Mouse (Mus musculus) embryonic facial prominence, embryonic 14.5 days (tissue): ENCODE measurements at regions not wholly inside any gene's neighbourhood (a gene's known extent, or its start where the extent isn't known, plus 50 kb on each side); places are given as distances from the start of the nearest gene placed in this dataset.
"Not testable (repeated sequence)": the region's sequence is repeated elsewhere in the genome, so short reads cannot be mapped to it uniquely, and the experiment has no call there.

Source experiments
- ATAC-seq: fragments of 200-750 bp; cut with Nextera tagmentation; 2 replicates; pipeline ENCODE4 v1.8.0; 2017; ENCODE audit warnings: low read depth, moderate number of reproducible peaks, moderate TSS enrichment
- DNase-seq: peaks from one replicate; pipeline ENCODE4 v3.0.0-alpha.2; 2015; ENCODE audit warnings: low spot score
- H3K27ac ChIP-seq: fragments of 300-500 bp; sonication (generic); replicated peaks from 2 replicates; pipeline ENCODE4 v1.5.1; 2014; ENCODE audit warnings: low read depth, mild to moderate bottlenecking, low read length, moderate library complexity
- H3K27me3 ChIP-seq: fragments of 300-500 bp; sonication (generic); replicated peaks from 2 replicates; pipeline ENCODE4 v1.6.1; 2014; ENCODE audit warnings: low read length; ENCODE audit not compliant: control insufficient read depth, insufficient read depth
- H3K36me3 ChIP-seq: fragments of 300-500 bp; sonication (generic); 2 replicates; pipeline ENCODE4 v1.6.1; 2014; ENCODE audit warnings: low read length, mixed read lengths; ENCODE audit not compliant: control insufficient read depth, insufficient read depth
- H3K4me1 ChIP-seq: fragments of 300-500 bp; sonication (generic); 2 replicates; pipeline ENCODE4 v1.6.1; 2014; ENCODE audit warnings: antibody characterized with exemption, low read length; ENCODE audit not compliant: control insufficient read depth, insufficient read depth
- H3K4me2 ChIP-seq: fragments of 300-500 bp; sonication (generic); 2 replicates; pipeline ENCODE4 v1.6.1; 2014; ENCODE audit warnings: low read depth, mild to moderate bottlenecking, low read length, moderate library complexity, mixed read lengths
- H3K4me3 ChIP-seq: fragments of 300-500 bp; sonication (generic); 2 replicates; pipeline ENCODE4 v1.5.1; 2014; ENCODE audit warnings: low read depth, mild to moderate bottlenecking, low read length
- H3K9ac ChIP-seq: fragments of 300-500 bp; sonication (generic); 2 replicates; pipeline ENCODE4 v1.6.1; 2014; ENCODE audit warnings: low read depth, mild to moderate bottlenecking, low read length, moderate library complexity, mixed read lengths
- H3K9me3 ChIP-seq: fragments of 300-500 bp; sonication (generic); 2 replicates; pipeline ENCODE4 v1.6.1; 2016; ENCODE audit warnings: low read length; ENCODE audit not compliant: control insufficient read depth
- WGBS: fragments of 180-500 bp; shearing (Covaris S2); extraction: QIAGEN DNeasy Blood & Tissue Kit; methylation state at CpG from one replicate; pipeline ENCODE4 v1.1.7; 2014; 5-methylcytosine and 5-hydroxymethylcytosine counted together

DNA sequence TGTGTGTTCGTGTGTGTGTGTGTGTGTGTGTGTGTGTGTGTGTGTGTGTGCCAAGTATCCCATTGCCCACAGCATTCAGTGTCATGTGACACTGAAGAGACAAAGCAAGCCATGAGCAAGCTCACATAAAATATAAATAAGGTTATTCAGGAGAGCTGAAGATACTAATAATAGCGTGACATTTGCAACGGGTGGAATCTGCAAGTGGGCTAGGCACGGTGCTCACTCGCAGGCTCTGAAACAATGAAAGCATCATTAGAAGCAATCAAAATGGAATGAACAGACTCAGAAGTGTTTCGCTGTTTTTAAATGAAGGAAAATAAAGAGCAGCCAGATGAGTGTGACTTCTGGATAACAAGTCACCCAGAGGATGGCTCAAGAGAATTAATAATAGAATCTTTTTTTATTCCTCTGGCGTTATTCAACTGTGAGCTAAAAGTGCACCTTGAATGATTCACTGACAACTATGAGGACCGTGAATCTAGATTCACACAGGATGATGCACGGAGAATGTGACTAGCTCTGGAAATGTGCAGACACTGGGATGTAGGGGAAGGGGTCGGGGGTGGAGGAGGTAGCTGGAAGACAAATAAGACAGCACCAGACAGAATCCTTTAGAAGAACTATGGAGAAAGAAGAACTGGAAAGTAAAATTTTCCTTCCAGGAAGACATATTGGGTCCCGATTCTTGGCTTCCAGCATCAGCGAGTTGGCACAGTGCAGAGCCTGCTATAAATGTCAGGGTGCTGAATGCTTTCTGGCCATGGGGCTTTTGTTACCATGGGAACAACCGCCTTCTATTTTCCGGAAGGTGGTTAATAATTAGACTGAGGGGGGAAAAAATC lies 55.3 kb downstream of the Actbl2 start:
- Histone ChIP-seq H3K4me2 (no peak overlapping the region), H3K36me3 (no peaks in the 10 kb centered on the region), H3K9ac (no peak overlapping the region), H3K27me3 (no peaks in the 10 kb centered on the region), H3K27ac (no peak overlapping the region), H3K9me3 (peaks cover 6% of the 10 kb centered on the region), H3K4me1 (no peaks in the 10 kb centered on the region), H3K4me3 (no peak overlapping the region)
- DNase-seq (no peak), ATAC-seq (no peak)
- WGBS, result 80% methylated on average over 14 of the region's 14 CpGs

- ATAC-seq, result no peak
- peaks cover 6% of the 10 kb centered on the region for H3K9me3 ChIP-seq
Observed at GRCm38 (mm10) chr13:111310693-111311045, 55.9 kb downstream of the Actbl2 start.

GRCm38 (mm10) chr13:111313506-111313905 lies 58.7 kb downstream of the Actbl2 start:
- not testable (repeated sequence) for H3K36me3 ChIP-seq, ATAC-seq, H3K4me1 ChIP-seq, H3K4me3 ChIP-seq, H3K27ac ChIP-seq, H3K9ac ChIP-seq, H3K27me3 ChIP-seq, H3K4me2 ChIP-seq, H3K9me3 ChIP-seq, DNase-seq
- 83% methylated on average over 3 of the region's 3 CpGs for WGBS

More at GRCm38 (mm10) chr13:111310693-111311045, 55.9 kb downstream of the Actbl2 start:
- Histone ChIP-seq H3K4me1 (no peaks in the 10 kb centered on the region), H3K27me3 (no peaks in the 10 kb centered on the region), H3K4me2 (no peak overlapping the region), H3K9ac (no peak overlapping the region), H3K4me3 (no peak overlapping the region), H3K36me3 (no peaks in the 10 kb centered on the region), H3K27ac (no peak overlapping the region)
- DNase-seq, result no peak
- WGBS, result 91% methylated on average over 1 of the region's 1 CpGs

DNA sequence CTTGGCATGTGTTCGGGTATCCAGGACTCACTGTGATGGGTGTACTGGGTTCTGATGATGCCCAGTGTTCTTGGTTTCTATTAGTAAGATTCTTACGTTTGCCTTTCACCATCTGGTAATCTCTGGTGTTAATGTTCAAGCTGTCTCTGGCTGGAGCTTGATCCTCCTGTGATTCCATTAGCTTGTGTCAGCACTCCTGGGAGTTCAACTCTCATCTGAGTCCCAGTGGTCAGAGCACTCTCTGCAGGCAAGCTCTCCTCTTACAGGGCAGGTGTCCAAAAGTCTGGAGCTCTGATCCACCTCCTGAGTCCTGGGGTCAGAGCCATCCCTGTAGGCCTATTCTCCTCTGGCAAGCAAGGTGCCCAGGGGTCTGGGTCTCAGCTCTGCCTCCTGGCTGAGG lies 63.1 kb downstream of the Actbl2 start:
- not testable (repeated sequence) for H3K36me3 ChIP-seq, H3K4me3 ChIP-seq, H3K27me3 ChIP-seq, H3K9ac ChIP-seq, H3K9me3 ChIP-seq, H3K27ac ChIP-seq, H3K4me1 ChIP-seq, DNase-seq, H3K4me2 ChIP-seq, ATAC-seq
- WGBS, result 92% methylated on average over 2 of the region's 2 CpGs

DNA sequence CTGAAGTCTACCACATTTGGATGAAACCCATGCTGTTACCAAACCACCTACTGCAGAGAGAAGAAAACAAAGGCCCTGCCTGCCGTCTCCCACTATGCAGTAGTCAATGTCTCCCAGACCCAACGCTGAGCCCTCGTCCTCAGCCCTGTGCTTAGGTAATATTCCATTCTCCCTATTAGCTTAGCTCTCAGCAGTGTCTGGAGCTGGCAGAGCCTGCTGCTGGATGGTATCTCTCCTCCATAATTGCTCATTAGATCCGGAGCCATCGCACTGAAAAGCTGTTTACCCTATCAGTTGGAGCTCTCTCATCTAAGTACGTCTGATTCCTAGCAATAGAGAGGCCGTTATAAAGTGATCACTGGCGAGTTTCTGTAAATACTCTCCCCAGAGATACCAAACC lies 68.4 kb downstream of the Actbl2 start:
- peaks cover 6% of the 10 kb centered on the region; the same call in 1 of the 2 replicates for H3K4me1 ChIP-seq
- H3K27ac ChIP-seq, result no peak overlapping the region
- no peaks in the 10 kb centered on the region for H3K9me3 ChIP-seq
- no peaks in the 10 kb centered on the region for H3K27me3 ChIP-seq
- no peak overlapping the region for H3K4me2 ChIP-seq
- DNase-seq (no peak), ATAC-seq (no peak)
- H3K36me3 ChIP-seq, result no peaks in the 10 kb centered on the region
- no peak overlapping the region for H3K4me3 ChIP-seq
- no peak overlapping the region for H3K9ac ChIP-seq
- 62% methylated on average over 8 of the region's 8 CpGs for WGBS

GRCm38 (mm10) chr13:111326096-111326665 lies 71.4 kb downstream of the Actbl2 start:
- Histone ChIP-seq H3K27me3 (no peaks in the 10 kb centered on the region), H3K27ac (peak overlapping the region; percentile 68), H3K36me3 (no peaks in the 10 kb centered on the region), H3K9me3 (no peaks in the 10 kb centered on the region), H3K4me2 (no peak overlapping the region; the same call in 1 of the 2 replicates), H3K4me1 (peaks cover 10% of the 10 kb centered on the region; the same call in 1 of the 2 replicates), H3K4me3 (no peak overlapping the region), H3K9ac (no peak overlapping the region)
- DNase-seq, result peak; percentile 61
- ATAC-seq, result no peak
- 46% methylated on average over 16 of the region's 16 CpGs for WGBS

GRCm38 (mm10) chr13:111333035-111333434 lies 78.2 kb downstream of the Actbl2 start:
- peak; percentile 92 for DNase-seq
- H3K4me1 ChIP-seq, result peaks cover 9% of the 10 kb centered on the region
- peak overlapping the region; percentile 57; the same call in 1 of the 2 replicates for H3K27ac ChIP-seq
- no peak overlapping the region for H3K9ac ChIP-seq
- peak; percentile 66; the same call in 1 of the 2 replicates for ATAC-seq
- no peaks in the 10 kb centered on the region for H3K9me3 ChIP-seq
- no peaks in the 10 kb centered on the region for H3K36me3 ChIP-seq
- no peaks in the 10 kb centered on the region for H3K27me3 ChIP-seq
- no peak overlapping the region for H3K4me3 ChIP-seq
- WGBS, result 33% methylated on average over 3 of the region's 3 CpGs
- no peak overlapping the region for H3K4me2 ChIP-seq

- DNase-seq (no peak), ATAC-seq (no peak)
- Histone ChIP-seq H3K4me2 (no peak overlapping the region), H3K9me3 (no peaks in the 10 kb centered on the region), H3K36me3 (no peaks in the 10 kb centered on the region), H3K9ac (no peak overlapping the region), H3K4me1 (peaks cover 9% of the 10 kb centered on the region), H3K27me3 (no peaks in the 10 kb centered on the region), H3K27ac (peak overlapping the region; percentile 52), H3K4me3 (no peak overlapping the region)
- 69% methylated on average over 4 of the region's 4 CpGs for WGBS
Observed at GRCm38 (mm10) chr13:111333851-111334250, 79.0 kb downstream of the Actbl2 start.
